Mouse (Mus musculus) Patski (cell line): ENCODE results near the gene Socs5. TPM values are rescaled to one million over a fixed set of nuclear protein-coding genes. Genes with fewer than 3 reads are reported as not detected.

Source experiments
- ATAC-seq: fragments of 100-300 bp; one replicate; pipeline ENCODE4 v1.8.0; 2021
- CTCF ChIA-PET: fragments of 350-600 bp; sonication (Branson Sonifier 250); formaldehyde crosslinking; loops from one replicate; lab custom pipeline; 2022; ENCODE audit warnings: inconsistent platforms; lab: Charles Lee
- POLR2A ChIA-PET: fragments of 350-600 bp; sonication (Branson Sonifier 250); formaldehyde crosslinking; loops from one replicate; lab custom pipeline; 2022; ENCODE audit warnings: antibody characterized with exemption, inconsistent platforms; lab: Charles Lee
- DNase-seq: peaks from one replicate; pipeline ENCODE4 v3.0.0-alpha.2; 2011; ENCODE audit warnings: low read depth, low spot score
- H3K27me3 ChIP-seq: fragments of 371-371 bp; one replicate; pipeline ENCODE4 v1.5.1; 2021
- CTCF ChIP-seq: fragments of 100-300 bp; IDR thresholded peaks from one replicate; pipeline ENCODE4 v1.5.1; 2021
- in situ Hi-C: fragments of 300-500 bp; cut with MboI; formaldehyde crosslinking; loops from 3 replicates; pipeline ENCODE4 v1.11.1; 2018; ENCODE audit warnings: low pct_unique_long_range_greater_than_20kb, mixed read lengths
- polyA plus RNA-seq: library from polyadenylated mRNA; unstranded; gene quantifications from one replicate; pipeline ENCODE4 v1.2.3, GENCODE M21; 2021

The Socs5 gene
- polyA plus RNA-seq, 1 experiment from 2014 or later, result 39.1 TPM

GRCm38 (mm10) chr17:87133823-87134222 lies 26.3 kb downstream of the Socs5 start:
- ATAC-seq (no peak), DNase-seq (no peak)
- no peak for TF ChIP-seq CTCF
- in situ Hi-C loops, result no loop called here
- POLR2A ChIA-PET, result interaction anchor here (1.1 kb wide), 1 partner anchor 17 kb away, joined by 3 read pairs; no protein-coding TSS in a partner anchor
- CTCF ChIA-PET, result interaction anchor here (2.0 kb wide), 1 partner anchor 10 kb away, joined by 5 read pairs; no protein-coding TSS in a partner anchor
- no peaks in the 10 kb centered on the region for H3K27me3 ChIP-seq

DNA sequence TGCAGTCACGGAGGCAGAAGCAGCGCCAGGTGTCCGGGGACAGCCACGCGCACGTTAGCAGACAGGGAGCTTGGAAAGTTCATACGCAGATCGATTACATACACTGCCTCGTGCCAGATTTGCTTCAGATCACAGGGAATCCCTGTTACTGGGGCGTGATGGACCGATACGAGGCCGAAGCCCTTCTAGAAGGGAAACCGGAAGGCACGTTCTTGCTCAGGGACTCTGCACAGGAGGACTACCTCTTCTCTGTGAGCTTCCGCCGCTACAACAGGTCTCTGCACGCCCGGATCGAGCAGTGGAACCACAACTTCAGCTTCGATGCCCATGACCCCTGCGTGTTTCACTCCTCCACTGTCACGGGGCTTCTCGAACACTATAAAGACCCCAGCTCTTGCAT lies 27.2 kb downstream of the Socs5 start:
- in situ Hi-C loops, result no loop called here
- no peak for TF ChIP-seq CTCF
- ATAC-seq, result no peak
- no peaks in the 10 kb centered on the region for H3K27me3 ChIP-seq
- ChIA-PET POLR2A (interaction anchor here (1.1 kb wide), 1 partner anchor 10 kb away, joined by 3 read pairs; no protein-coding TSS in a partner anchor), CTCF (interaction anchor here (2.0 kb wide), 1 partner anchor 9 kb away, joined by 5 read pairs; no protein-coding TSS in a partner anchor)
- no peak for DNase-seq

DNA sequence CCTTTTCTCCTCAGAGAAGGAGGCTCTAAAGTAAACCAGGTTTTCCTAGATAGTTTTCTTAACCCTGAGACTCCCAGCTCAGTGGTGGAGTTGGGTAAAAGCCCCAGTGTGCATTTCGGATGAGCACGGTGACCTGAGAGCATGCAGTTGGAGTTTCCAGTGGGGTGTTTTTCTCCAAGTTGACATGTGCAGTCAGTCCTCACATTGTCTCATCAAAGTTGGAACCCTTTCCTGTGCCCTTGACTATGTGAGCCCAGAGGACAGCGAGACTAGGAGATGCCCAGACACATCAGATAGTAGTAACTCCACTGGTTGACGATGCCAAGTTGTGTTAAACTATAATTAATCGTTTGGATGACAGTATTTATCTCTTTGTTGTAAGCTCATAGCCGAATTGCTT lies 28.3 kb downstream of the Socs5 start:
- POLR2A ChIA-PET, result no interaction called here
- ATAC-seq, result no peak
- in situ Hi-C loops, result no loop called here

GRCm38 (mm10) chr17:87141188-87141935 lies 33.9 kb downstream of the Socs5 start:
- POLR2A ChIA-PET, result no interaction called here
- ATAC-seq (no peak), DNase-seq (no peak)
- in situ Hi-C loops, result no loop called here
- CTCF ChIA-PET, result no interaction called here
- H3K27me3 ChIP-seq, result no peaks in the 10 kb centered on the region
- TF ChIP-seq CTCF, result no peak

More for the DNA sequence above, 28.3 kb downstream of the Socs5 start:
- H3K27me3 ChIP-seq, result no peaks in the 10 kb centered on the region
- no peak for DNase-seq
- CTCF ChIA-PET, result interaction anchor here (1.4 to 2.0 kb wide), 2 partner anchors 8 to 113 kb away, joined by 4 to 5 read pairs; no protein-coding TSS in a partner anchor
- no peak for TF ChIP-seq CTCF

DNA sequence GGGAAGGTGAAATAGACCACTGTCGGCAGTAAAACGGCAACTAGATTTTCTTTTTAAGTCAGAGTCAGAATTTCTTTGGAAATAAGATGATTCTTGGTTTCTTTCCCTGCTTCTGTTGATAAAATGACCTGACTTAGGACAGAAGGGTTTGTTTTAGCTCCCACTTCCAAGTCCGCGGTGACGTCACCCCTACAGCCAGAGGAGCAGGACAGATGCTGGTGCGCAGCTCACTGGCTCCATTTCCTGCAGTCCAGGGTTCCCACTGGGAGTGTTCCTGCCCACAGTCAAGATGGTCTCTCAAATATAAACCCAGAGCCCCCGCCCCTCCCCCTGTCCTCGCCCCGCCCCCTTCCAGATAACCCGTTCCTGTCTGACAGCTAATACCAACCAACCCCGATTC lies 34.8 kb downstream of the Socs5 start:
- TF ChIP-seq CTCF, result no peak
- no peak for ATAC-seq
- in situ Hi-C loops, result no loop called here
- CTCF ChIA-PET, result no interaction called here
- H3K27me3 ChIP-seq, result no peaks in the 10 kb centered on the region
- no peak for DNase-seq
- POLR2A ChIA-PET, result interaction anchor here (1.0 kb wide), 1 partner anchor 96 kb away, joined by 3 read pairs; no protein-coding TSS in a partner anchor

- H3K27me3 ChIP-seq, result no peaks in the 10 kb centered on the region
- ChIA-PET CTCF (interaction anchor here (1.4 kb wide), 1 partner anchor 8 kb away, joined by 5 read pairs; no protein-coding TSS in a partner anchor), POLR2A (interaction anchor here (1.0 kb wide), 1 partner anchor 95 kb away, joined by 3 read pairs; no protein-coding TSS in a partner anchor)
- no peak for ATAC-seq
- DNase-seq, result no peak
- in situ Hi-C loops, result no loop called here
- no peak for TF ChIP-seq CTCF
Measured at GRCm38 (mm10) chr17:87143186-87143585, 35.7 kb downstream of the Socs5 start.

DNA sequence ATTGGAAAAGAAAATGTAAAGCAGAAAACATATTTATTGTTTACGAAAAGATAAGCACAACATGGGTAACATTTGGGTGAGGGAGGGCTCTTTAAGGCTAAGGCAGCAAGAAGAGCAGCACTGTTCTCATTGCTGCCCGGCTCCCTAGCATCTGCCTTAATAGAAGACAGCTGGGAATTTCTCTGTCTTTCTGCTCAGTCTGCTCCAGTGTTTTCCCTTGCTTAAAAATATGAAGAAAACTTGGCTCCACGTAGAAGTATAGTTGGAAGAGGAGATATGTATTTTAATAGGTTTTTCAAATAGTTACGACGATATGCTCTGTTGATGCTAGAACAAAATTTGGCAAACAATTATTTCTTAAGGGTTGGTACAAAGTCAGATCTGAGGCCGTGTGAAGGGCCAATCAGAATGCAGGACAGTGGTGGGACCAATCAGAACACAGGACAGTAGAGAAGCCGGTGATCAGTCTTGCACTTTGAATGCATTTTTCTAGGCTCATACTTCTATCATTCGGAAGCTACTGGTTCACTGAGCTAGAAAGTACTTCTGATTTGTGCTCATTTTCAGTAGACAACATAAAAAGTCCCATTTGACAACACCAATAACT lies 39.0 kb downstream of the Socs5 start:
- no peak for TF ChIP-seq CTCF
- DNase-seq (no peak), ATAC-seq (no peak)
- H3K27me3 ChIP-seq, result no peaks in the 10 kb centered on the region
- ChIA-PET POLR2A (interaction anchor here (0.7 kb wide), 1 partner anchor 56 kb away, joined by 3 read pairs; no protein-coding TSS in a partner anchor), CTCF (interaction anchor here (1.3 to 1.6 kb wide), 2 partner anchors 26 to 80 kb away, joined by 3 read pairs; no protein-coding TSS in a partner anchor)
- in situ Hi-C loops, result no loop called here

- ATAC-seq (no peak), DNase-seq (no peak)
- POLR2A ChIA-PET, result no interaction called here
- CTCF ChIA-PET, result no interaction called here
- no peaks in the 10 kb centered on the region for H3K27me3 ChIP-seq
- TF ChIP-seq CTCF, result no peak
- in situ Hi-C loops, result no loop called here
Measured at GRCm38 (mm10) chr17:87149762-87150161, 42.3 kb downstream of the Socs5 start.

- in situ Hi-C loops, result no loop called here
- CTCF ChIA-PET, result interaction anchor here (1.2 to 1.6 kb wide), 2 partner anchors 11 to 32 kb away, joined by 3 to 5 read pairs; no protein-coding TSS in a partner anchor
- POLR2A ChIA-PET, result no interaction called here
- H3K27me3 ChIP-seq, result no peaks in the 10 kb centered on the region
- no peak for TF ChIP-seq CTCF
- DNase-seq, result no peak
- ATAC-seq, result no peak
Measured at GRCm38 (mm10) chr17:87152984-87153383, 45.5 kb downstream of the Socs5 start.

DNA sequence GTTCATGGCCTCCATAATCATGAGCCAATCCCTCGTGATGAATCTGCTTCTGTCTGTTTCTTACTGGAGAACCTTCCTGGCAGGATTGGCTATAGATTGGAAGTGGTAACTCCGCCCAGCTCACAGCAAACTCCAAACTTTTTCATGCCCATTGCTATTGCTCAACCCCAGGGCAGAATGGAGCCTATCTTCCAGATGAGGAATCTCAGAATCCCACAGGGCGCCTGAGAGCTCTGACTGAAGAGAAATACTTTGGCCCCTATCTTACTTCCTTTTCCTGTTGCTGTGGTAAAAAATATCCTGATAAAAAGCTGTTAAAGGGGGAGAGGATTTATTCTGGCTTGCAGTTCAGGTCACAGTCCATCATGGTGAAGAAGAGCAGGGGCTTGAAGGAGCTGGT lies 48.2 kb downstream of the Socs5 start:
- ChIA-PET POLR2A (no interaction called here), CTCF (no interaction called here)
- TF ChIP-seq CTCF, result no peak
- no peaks in the 10 kb centered on the region for H3K27me3 ChIP-seq
- in situ Hi-C loops, result no loop called here
- DNase-seq (no peak), ATAC-seq (no peak)
